Mouse (Mus musculus) erythroblast, embryonic 14.5 days (primary cell): ENCODE measurements around the gene Sbno2. TPM values are rescaled to one million over a fixed set of nuclear protein-coding genes. Genes with fewer than 3 reads are reported as not detected.

ENCODE experiments used
- H3K27me3 ChIP-seq: 2 replicates; pipeline ENCODE4 v1.6.1; 2012; ENCODE audit warnings: inconsistent platforms; ENCODE audit not compliant: control insufficient read depth
- H3K36me3 ChIP-seq: 2 replicates; pipeline ENCODE4 v1.6.1; 2012; ENCODE audit warnings: mild to moderate bottlenecking, inconsistent platforms; ENCODE audit not compliant: control insufficient read depth
- H3K4me1 ChIP-seq: 2 replicates; pipeline ENCODE4 v1.6.1; 2012; ENCODE audit warnings: inconsistent platforms; ENCODE audit not compliant: control insufficient read depth
- H3K4me3 ChIP-seq: replicated peaks from 2 replicates; pipeline ENCODE3; 2012; ENCODE audit warnings: moderate library complexity, mild to moderate bottlenecking, inconsistent platforms
- H3K9me3 ChIP-seq: 2 replicates; pipeline ENCODE4 v1.6.1; 2012; ENCODE audit warnings: low read length, inconsistent platforms, mixed read lengths; ENCODE audit not compliant: control insufficient read depth
- GATA1 ChIP-seq: IDR thresholded peaks from 2 replicates; pipeline ENCODE4 v1.6.1; 2012; ENCODE audit warnings: low read length, inconsistent platforms, mixed read lengths
- TAL1 ChIP-seq: IDR thresholded peaks from 3 replicates; pipeline ENCODE4 v1.6.1; 2012; ENCODE audit warnings: low read length, inconsistent platforms, mixed read lengths
- polyA plus RNA-seq: library from polyadenylated mRNA; stranded (reverse); fragments of >175 nt; gene quantifications from 2 replicates; pipeline ENCODE4 v1.2.3, GENCODE M21; 2012

Gene Sbno2
- polyA plus RNA-seq, 1 experiment, result 3.4 TPM

DNA sequence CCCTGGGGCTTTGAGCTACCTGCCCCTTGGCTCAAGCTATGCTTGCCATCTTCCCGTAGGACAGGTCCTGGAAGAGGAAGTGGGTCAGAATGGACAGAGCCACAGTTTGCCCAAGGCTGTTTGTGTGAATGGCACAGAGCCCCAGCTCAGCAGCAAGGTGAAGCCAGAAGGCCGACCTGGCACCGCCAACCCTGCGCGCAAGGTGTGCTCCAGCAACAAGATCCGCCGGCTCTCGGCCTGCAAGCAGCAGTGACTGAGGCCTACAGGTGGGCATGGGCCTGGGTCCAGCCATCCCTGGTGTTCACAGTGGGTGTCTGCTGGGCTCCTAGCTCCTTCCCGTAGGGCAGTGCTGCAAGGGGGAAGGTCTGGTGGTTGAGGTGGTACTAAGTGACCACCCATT is 24.5 kb upstream of the Sbno2 start:
- Histone ChIP-seq H3K36me3 (peaks cover 88% of the 10 kb centered on the region), H3K4me1 (peaks cover 79% of the 10 kb centered on the region), H3K4me3 (no peak overlapping the region), H3K9me3 (peaks cover 12% of the 10 kb centered on the region), H3K27me3 (peaks cover 7% of the 10 kb centered on the region)
- no peak for TF ChIP-seq GATA1
- no peak for TF ChIP-seq TAL1

GRCm38 (mm10) chr10:80127920-80128319 is 22.5 kb upstream of the Sbno2 start:
- Histone ChIP-seq H3K36me3 (peaks cover 99% of the 10 kb centered on the region), H3K4me3 (no peak overlapping the region), H3K4me1 (peaks cover 90% of the 10 kb centered on the region), H3K27me3 (no peaks in the 10 kb centered on the region; the same call in 1 of the 2 replicates), H3K9me3 (peaks cover 12% of the 10 kb centered on the region)
- TF ChIP-seq TAL1 (no peak), GATA1 (no peak)

- no peaks in the 10 kb centered on the region for H3K27me3 ChIP-seq
- peaks cover 9% of the 10 kb centered on the region for H3K9me3 ChIP-seq
- H3K36me3 ChIP-seq, result peaks cover 100% of the 10 kb centered on the region
- peak overlapping the region; percentile 51 for H3K4me3 ChIP-seq
- H3K4me1 ChIP-seq, result peaks cover 97% of the 10 kb centered on the region
- peak; percentile 73 for TF ChIP-seq TAL1
- TF ChIP-seq GATA1, result peak; percentile 42; the same call in 1 of the 2 replicates
These were observed 18.7 kb upstream of the Sbno2 start for GRCm38 (mm10) chr10:80123932-80124562.

GRCm38 (mm10) chr10:80121639-80122038 is 16.3 kb upstream of the Sbno2 start:
- H3K36me3 ChIP-seq, result peaks cover 100% of the 10 kb centered on the region

DNA sequence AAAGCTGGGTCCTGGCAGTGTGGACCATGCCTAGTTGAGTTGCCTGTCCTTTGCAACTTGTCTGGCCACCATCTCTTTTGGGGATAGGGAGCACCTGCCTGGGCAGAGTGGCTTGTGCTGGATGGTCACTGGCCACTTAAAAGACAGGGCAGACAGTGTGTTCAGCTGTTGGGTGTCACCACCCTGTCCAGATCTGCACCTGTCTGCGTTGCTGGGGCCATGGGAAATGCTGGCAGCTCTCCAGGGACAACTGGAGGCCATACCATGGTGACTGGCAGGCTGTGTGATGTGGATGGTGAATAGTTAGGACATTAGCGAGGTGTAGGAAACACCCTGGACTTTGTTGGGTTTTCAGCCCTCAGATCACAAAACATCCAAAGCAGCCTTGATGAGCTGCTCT is 14.8 kb upstream of the Sbno2 start:
- no peak for TF ChIP-seq TAL1
- Histone ChIP-seq H3K4me3 (peak overlapping the region; percentile 45), H3K36me3 (peaks cover 87% of the 10 kb centered on the region), H3K27me3 (no peaks in the 10 kb centered on the region), H3K4me1 (peaks cover 78% of the 10 kb centered on the region), H3K9me3 (peaks cover 9% of the 10 kb centered on the region)

More at GRCm38 (mm10) chr10:80121639-80122038, 16.3 kb upstream of the Sbno2 start:
- Histone ChIP-seq H3K9me3 (peaks cover 9% of the 10 kb centered on the region), H3K4me3 (peak overlapping the region; percentile 19), H3K4me1 (peaks cover 92% of the 10 kb centered on the region), H3K27me3 (no peaks in the 10 kb centered on the region)
- TF ChIP-seq TAL1, result no peak
- TF ChIP-seq GATA1, result no peak

- H3K36me3 ChIP-seq, result peaks cover 71% of the 10 kb centered on the region
- H3K9me3 ChIP-seq, result peaks cover 9% of the 10 kb centered on the region
- peak overlapping the region; percentile 79 for H3K4me3 ChIP-seq
- no peak for TF ChIP-seq GATA1
- TF ChIP-seq TAL1, result no peak
- peaks cover 78% of the 10 kb centered on the region for H3K4me1 ChIP-seq
- H3K27me3 ChIP-seq, result no peaks in the 10 kb centered on the region
These were observed 13.2 kb upstream of the Sbno2 start for GRCm38 (mm10) chr10:80118552-80118951.

- TF ChIP-seq TAL1, result no peak
- no peak for TF ChIP-seq GATA1
- Histone ChIP-seq H3K36me3 (peaks cover 66% of the 10 kb centered on the region), H3K27me3 (no peaks in the 10 kb centered on the region), H3K4me1 (peaks cover 78% of the 10 kb centered on the region), H3K4me3 (peak overlapping the region; percentile 79), H3K9me3 (peaks cover 9% of the 10 kb centered on the region)
These were observed 12.4 kb upstream of the Sbno2 start for GRCm38 (mm10) chr10:80117736-80118135.

DNA sequence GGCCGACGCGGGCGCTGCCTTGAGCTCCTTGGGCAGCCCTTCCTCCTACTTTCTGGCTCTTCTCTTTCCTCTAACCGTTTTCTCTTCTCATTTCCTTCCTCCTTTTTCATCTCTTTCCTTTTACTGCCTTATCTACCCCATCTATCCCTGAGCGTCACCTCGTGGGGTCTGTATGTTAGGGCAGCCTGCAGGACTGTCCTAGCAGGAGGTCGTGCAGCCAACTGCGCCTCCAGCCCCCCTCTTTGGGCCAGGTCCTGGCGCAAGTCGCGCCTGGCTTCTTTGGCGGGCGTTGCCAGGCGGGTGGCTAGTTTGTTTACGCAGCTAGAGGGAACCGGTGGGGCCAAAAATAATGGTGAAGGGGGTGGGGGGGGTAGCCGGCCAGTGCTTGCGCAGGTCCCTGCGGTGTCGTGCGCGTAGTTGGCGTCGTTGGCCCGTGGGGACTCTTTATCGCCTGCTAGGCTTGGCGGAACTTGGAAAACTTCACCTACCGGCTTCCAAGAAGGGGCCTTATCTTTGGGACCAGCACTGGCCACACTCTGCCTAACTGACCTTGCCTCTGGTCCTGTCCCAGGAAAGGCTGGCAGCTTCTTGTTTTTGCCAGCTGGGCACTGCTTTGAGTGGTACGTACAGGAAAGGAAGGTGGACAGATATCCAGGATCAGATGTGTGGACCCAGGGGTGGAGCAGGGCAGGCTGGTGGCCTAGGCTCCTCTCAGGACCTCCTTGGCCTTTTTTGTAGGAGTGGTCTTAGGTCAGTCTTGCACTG is 11.7 kb upstream of the Sbno2 start:
- Histone ChIP-seq H3K4me1 (peaks cover 72% of the 10 kb centered on the region), H3K36me3 (peaks cover 60% of the 10 kb centered on the region)

DNA sequence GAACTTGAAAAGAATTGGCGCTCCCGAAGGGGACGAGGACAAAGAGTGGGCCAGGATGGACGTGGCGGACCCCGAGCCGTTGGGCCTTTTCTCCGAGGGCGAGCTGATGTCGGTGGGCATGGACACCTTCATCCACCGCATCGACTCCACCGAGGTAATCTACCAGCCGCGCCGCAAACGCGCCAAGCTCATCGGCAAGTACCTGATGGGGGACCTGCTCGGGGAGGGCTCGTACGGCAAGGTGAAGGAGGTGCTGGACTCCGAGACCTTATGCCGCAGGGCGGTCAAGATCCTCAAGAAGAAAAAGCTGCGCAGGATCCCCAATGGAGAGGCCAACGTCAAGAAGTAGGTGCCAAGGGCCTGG is 11.2 kb upstream of the Sbno2 start:
- H3K9me3 ChIP-seq, result peaks cover 4% of the 10 kb centered on the region
- peak overlapping the region; percentile 79 for H3K4me3 ChIP-seq
- TF ChIP-seq GATA1, result no peak
- no peaks in the 10 kb centered on the region for H3K27me3 ChIP-seq
- peaks cover 54% of the 10 kb centered on the region for H3K36me3 ChIP-seq
- H3K4me1 ChIP-seq, result peaks cover 67% of the 10 kb centered on the region

More for the DNA sequence above, 11.7 kb upstream of the Sbno2 start:
- no peaks in the 10 kb centered on the region for H3K27me3 ChIP-seq
- H3K9me3 ChIP-seq, result peaks cover 9% of the 10 kb centered on the region
- peak overlapping the region; percentile 79 for H3K4me3 ChIP-seq
- TF ChIP-seq GATA1 (0 out of 2 replicates have a peak, but pooled peaks have one; percentile 29), TAL1 (0 out of 3 replicates have a peak, but pooled peaks have one; percentile 22)
